8 mouse cellular contexts compared by ENCODE assay signal in genomic region chr2:51914944-51915680, GRCm38 (mm10). TPM values are rescaled to one million over a fixed set of nuclear protein-coding genes. Genes with fewer than 3 reads are reported as not detected.
DNase-seq lines count a peak whose midpoint lies in the region; ATAC-seq lines count a peak whose summit lies in the region.

No protein-coding gene starts in this region.

- no peak overlapping the region for H3K9ac ChIP-seq in forebrain, embryonic 14.5 days (ENCODE audit: low read length)
- H3K9ac ChIP-seq in hindbrain, embryonic 13.5 days = no peak overlapping the region

- H3K27ac ChIP-seq in forebrain, embryonic 14.5 days (ENCODE audit: low read depth, low read length) = no peak overlapping the region
- H3K27ac ChIP-seq in hindbrain, embryonic 13.5 days = no peak overlapping the region

- H3K27me3 ChIP-seq in forebrain, embryonic 14.5 days (replicated peaks; ENCODE audit: control insufficient read depth, insufficient read depth, low read length) = no peaks in the 10 kb centered on the region
- H3K27me3 ChIP-seq in hindbrain, embryonic 13.5 days = no peaks in the 10 kb centered on the region

- WGBS in forebrain, embryonic 14.5 days = 9% methylated on average over 5 of the region's 5 CpGs
- 8% methylated on average over 5 of the region's 5 CpGs for WGBS in hindbrain, embryonic 13.5 days

- intact Hi-C loops in heart, postnatal 25 days (cut with DNase I) = loop anchor here (2.0 to 5.0 kb wide), 3 partner anchors 1308 to 1878 kb away; no protein-coding TSS in a partner anchor

- DNase-seq in heart, adult 11 months = peak; percentile 89
- no peak for DNase-seq in heart, postnatal 25 days (ENCODE audit: low spot score)
- DNase-seq in cerebellum, adult 11 months = peak; percentile 61
- DNase-seq in forebrain, embryonic 14.5 days (ENCODE audit: low spot score) = peak; percentile 92
- peak; percentile 76 to 82 for DNase-seq in layer of hippocampus, postnatal 10 days (ENCODE audit: low spot score in 2 of 2)
- peak; percentile 76 to 86 for DNase-seq in right cerebral cortex, postnatal 10 days (ENCODE audit: low spot score in 2 of 2)

- no peak overlapping the region for H3K4me3 ChIP-seq in forebrain, embryonic 14.5 days (ENCODE audit: low read depth, low read length)
- no peak overlapping the region for H3K4me3 ChIP-seq in hindbrain, embryonic 13.5 days

- no peaks in the 10 kb centered on the region for H3K4me1 ChIP-seq in forebrain, embryonic 14.5 days (ENCODE audit: control insufficient read depth, insufficient read depth, low read length)
- H3K4me1 ChIP-seq in hindbrain, embryonic 13.5 days (replicated peaks) = peaks cover 10% of the 10 kb centered on the region

- H3K4me2 ChIP-seq in forebrain, embryonic 14.5 days (ENCODE audit: low read length) = no peak overlapping the region
- no peak overlapping the region for H3K4me2 ChIP-seq in hindbrain, embryonic 13.5 days

- no peaks in the 10 kb centered on the region for H3K9me3 ChIP-seq in forebrain, embryonic 14.5 days (replicated peaks; ENCODE audit: control insufficient read depth, low read length)
- H3K9me3 ChIP-seq in hindbrain, embryonic 13.5 days = no peaks in the 10 kb centered on the region

- ATAC-seq in forebrain, embryonic 14.5 days = peak; percentile 80
- ATAC-seq in hindbrain, embryonic 13.5 days (ENCODE audit: low FRiP score) = peak; percentile 75
- peak; percentile 95 for ATAC-seq in megakaryocyte progenitor cell, adult 5-6 weeks (replicated peaks; ENCODE audit: poor library complexity)

- no peaks in the 10 kb centered on the region for H3K36me3 ChIP-seq in forebrain, embryonic 14.5 days (ENCODE audit: control insufficient read depth, insufficient read depth, low read length)
- no peaks in the 10 kb centered on the region for H3K36me3 ChIP-seq in hindbrain, embryonic 13.5 days

RNA-seq across cellular contexts. Expression of gene Rbm43, which starts 19.9 kb away (rescaled TPM):
- total RNA-seq in heart, postnatal 25 days (2021) = 1 to 10 TPM; 3.9 to 4.4 TPM
- 5.5 and 5.6 TPM in 2 replicates for polyA plus RNA-seq in forebrain, embryonic 14.5 days (2014; fragmentation: Nextera tagmentation; extraction: Ambion mirVana)
- polyA plus RNA-seq in hindbrain, embryonic 13.5 days (2015; fragmentation: Nextera tagmentation; extraction: Ambion mirVana) = 5.0 and 6.2 TPM in 2 replicates
- total RNA-seq in layer of hippocampus, postnatal 10 days (2021) = 10 to 100 TPM; 20.9 to 21.3 TPM
- 49.5 and 55.0 TPM in 2 replicates for total RNA-seq in megakaryocyte progenitor cell, adult 5-6 weeks (2015)
- total RNA-seq in megakaryocyte progenitor cell, adult 5-6 weeks (2017) = 27.7 and 30.1 TPM in 2 replicates

RNA-seq across cellular contexts. Expression of gene Nmi, which starts 58.2 kb away (rescaled TPM):
- total RNA-seq in heart, postnatal 25 days (2021) = 1 to 10 TPM; 5.6 to 6.4 TPM
- 5.0 TPM in 2 replicates for polyA plus RNA-seq in forebrain, embryonic 14.5 days (2014; fragmentation: Nextera tagmentation; extraction: Ambion mirVana)
- 5.8 and 6.4 TPM in 2 replicates for polyA plus RNA-seq in hindbrain, embryonic 13.5 days (2015; fragmentation: Nextera tagmentation; extraction: Ambion mirVana)
- total RNA-seq in layer of hippocampus, postnatal 10 days (2021) = 1 to 10 TPM; 3.0 to 4.4 TPM
- 27.5 and 42.5 TPM in 2 replicates for total RNA-seq in megakaryocyte progenitor cell, adult 5-6 weeks (2015)
- total RNA-seq in megakaryocyte progenitor cell, adult 5-6 weeks (2017) = 57.6 and 67.8 TPM in 2 replicates

Comparison
In these comparisons a context has a peak if more than half of its experiments do, and no peak if none do; other contexts are left out.
1. RNA of gene Rbm43, which starts 19.9 kb away (total RNA-seq): 27.7 to 55.0 TPM in megakaryocyte progenitor cell, adult 5-6 weeks and 20.9 to 21.3 TPM in layer of hippocampus, postnatal 10 days; 3.9 to 4.4 TPM in heart, postnatal 25 days; every median in the first group is over 4 times any median in the second.
2. Peak in every context shown above with its lines, with median percentiles within 50 percentile points of each other: ATAC-seq.